Mouse (Mus musculus) hematopoietic stem cell, adult 5-6 weeks (primary cell): ENCODE data around the gene Plxna4. TPM values are rescaled to one million over a fixed set of nuclear protein-coding genes. Genes with fewer than 3 reads are reported as not detected.

Experiments
- ATAC-seq, 2 experiments: fragments of 125-278 bp in 1 of 2; replicated peaks in 1 of 2; 2 replicates each; pipeline ENCODE4 v1.8.0; 2016 to 2017; ENCODE audit warnings: inconsistent platforms in 2 of 2, mild to moderate bottlenecking in 2 of 2, moderate number of reproducible peaks in 2 of 2, low read depth in 1 of 2, moderate TSS enrichment in 1 of 2; ENCODE audit not compliant: low FRiP score in 2 of 2, poor library complexity in 2 of 2, severe bottlenecking in 2 of 2, insufficient read depth in 1 of 2, low TSS enrichment in 1 of 2
- total RNA-seq: library from RNA; stranded (forward); fragments of 172-1452, 232-1000 nt; gene quantifications from 2 replicates; pipeline ENCODE4 v1.2.3, GENCODE M21; 2017

Plxna4 gene
- total RNA-seq, 1 experiment from 2014 or later = 0.84 TPM

DNA sequence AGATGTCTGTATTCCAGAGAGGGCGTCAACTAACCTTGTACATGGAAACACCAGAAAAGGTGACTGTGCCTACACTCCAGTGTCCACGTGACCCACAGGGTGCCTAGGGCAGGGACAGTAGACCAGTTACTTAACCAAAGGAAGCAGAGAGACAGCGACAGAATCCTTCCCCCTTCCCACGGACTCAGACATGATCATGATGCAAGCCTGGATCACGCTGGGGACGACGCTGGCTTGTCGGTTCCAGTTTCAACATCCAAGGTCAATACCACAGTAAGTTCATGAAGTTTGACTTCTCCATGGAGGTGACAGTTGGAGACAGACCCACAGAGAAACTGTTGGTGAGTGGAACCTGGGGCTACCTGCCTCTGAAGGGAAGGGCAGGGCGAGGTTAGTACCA is 192.6 kb downstream of the Plxna4 start:
- no peak for ATAC-seq

- no peak for ATAC-seq
Measured at GRCm38 (mm10) chr6:32392262-32392661, 195.7 kb downstream of the Plxna4 start.

DNA sequence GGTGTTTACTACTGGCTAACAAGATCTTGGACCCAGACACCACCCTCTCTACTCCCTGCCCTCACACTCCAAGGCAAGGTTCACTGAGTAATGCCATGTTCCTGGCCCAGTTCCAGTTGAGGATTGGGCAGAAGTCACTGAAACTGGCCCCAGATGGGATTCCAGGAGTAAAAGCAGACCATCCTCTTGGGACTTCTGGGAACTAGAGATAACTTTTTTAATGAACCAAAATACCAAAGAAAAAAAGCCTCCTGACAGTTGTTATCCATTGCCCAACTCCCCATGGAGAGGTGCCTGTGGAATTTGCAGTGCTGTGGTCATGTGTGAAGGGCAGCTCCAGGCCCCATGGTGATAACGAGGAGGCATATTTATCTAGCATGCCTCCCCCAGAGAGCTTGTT is 199.7 kb downstream of the Plxna4 start:
- ATAC-seq = no peak

DNA sequence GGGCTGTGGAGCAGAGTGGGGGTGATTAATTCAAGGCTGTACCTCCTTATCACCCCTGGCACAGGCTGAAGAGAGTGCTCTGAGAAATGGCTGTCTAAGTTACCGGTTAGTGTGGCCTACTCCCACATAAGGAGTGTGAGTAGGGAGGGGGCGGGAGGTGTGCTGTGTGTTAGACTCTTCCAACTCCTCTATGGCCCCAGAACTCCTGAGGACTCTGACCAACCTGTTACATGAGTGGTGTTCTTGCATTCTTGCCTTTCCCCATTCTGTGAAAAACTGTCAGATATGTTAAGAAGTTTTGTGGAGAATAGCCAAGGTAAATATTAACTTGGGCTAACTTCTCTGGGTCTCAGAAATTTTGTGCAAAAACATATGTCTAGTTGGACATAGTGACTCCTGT is 201.1 kb downstream of the Plxna4 start:
- no peak for ATAC-seq

DNA sequence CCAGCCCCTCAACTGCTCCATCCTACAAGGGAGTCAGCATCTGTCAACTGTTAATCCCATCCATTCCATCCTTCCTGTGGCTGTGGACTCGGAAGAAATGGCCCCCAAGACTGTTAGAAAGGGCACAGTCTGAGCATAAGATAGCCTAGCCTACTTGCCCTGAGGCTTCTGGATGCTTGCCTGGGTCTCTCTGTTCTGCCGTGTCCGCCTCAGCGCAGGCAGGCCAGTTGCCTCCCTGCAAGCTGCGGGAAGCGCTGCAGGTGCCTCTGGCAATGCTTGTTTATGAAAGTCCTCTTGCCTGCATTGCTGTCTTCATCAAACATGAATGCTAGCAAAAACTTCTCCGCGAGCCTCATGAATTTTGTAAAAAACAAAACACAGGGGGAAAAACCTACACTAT is 203.1 kb downstream of the Plxna4 start:
- no peak for ATAC-seq

- ATAC-seq = no peak
Measured at GRCm38 (mm10) chr6:32384423-32384822, 203.6 kb downstream of the Plxna4 start.

GRCm38 (mm10) chr6:32381516-32381915 is 206.5 kb downstream of the Plxna4 start:
- ATAC-seq = no peak

- no peak for ATAC-seq
Measured at GRCm38 (mm10) chr6:32377181-32377580, 210.8 kb downstream of the Plxna4 start.

- no peak for ATAC-seq
Measured at GRCm38 (mm10) chr6:32373931-32374361, 214.0 kb downstream of the Plxna4 start.

DNA sequence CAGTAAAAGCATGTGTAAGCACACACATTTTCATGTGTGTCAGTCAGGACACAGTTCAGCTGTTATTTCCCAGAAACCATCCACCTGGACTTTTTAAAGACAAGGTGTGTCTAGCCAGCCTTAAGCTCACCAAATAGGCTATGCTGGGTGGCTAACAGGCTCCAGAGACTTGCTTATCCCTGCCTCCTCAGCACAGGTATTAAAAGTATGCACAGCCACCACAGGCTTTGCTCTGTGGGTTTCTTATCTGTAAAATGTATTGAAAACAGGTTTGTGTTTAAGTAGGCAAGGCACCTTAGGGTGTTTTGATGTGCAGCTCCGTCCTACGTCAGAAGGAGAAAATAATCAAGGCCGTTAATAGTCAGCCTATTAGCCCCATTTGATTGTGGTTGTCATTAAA is 218.9 kb downstream of the Plxna4 start:
- no peak for ATAC-seq

GRCm38 (mm10) chr6:32368408-32368807 is 219.6 kb downstream of the Plxna4 start:
- ATAC-seq = no peak

DNA sequence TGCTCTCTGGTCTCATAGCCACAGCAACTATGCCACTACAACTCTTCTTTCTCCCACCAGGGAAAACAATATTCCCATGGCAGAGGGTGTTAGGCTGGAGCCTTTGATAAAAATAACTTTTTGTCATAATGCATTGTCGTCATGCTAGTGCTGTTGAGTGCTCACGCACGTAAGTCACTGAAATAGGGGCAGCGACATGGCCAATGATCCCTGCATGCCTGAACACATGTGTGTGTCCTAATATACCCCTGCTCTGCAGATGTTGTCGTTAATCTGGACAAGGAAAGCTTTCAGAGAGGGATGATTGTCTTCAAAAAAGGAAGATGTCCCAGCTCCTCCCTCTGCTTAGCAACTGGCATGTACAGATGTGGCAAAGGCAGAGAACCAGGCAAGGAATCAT is 223.1 kb downstream of the Plxna4 start:
- ATAC-seq = no peak

DNA sequence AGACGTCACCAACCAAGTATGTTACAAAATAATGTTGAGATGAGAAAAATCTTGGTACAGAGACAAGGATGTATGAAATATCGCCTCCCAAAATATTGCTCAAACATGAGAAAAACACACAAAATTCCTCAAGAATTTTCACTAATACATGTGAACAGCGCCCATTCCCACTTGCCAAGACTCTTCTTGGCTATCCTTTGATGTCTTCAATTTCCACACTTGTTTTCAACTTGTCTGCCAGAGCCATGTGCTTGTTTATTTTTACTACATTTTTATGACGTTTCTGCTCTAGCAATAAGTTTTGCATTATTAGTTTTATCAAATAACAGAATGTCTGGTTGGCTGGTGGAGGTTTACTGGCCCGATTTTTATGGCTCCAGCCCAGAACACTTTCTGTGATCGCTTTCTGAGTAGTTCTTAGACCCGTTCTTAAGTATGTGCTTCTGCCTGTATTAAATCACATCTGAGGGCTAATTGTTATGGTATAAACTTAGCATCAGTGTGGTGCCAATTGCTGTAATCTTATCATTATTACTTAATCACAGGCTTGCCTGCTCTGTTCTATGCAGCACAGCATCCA is 224.4 kb downstream of the Plxna4 start:
- ATAC-seq = no peak

- no peak for ATAC-seq
Measured at GRCm38 (mm10) chr6:32362421-32362820, 225.6 kb downstream of the Plxna4 start.

GRCm38 (mm10) chr6:32359675-32360074 is 228.3 kb downstream of the Plxna4 start:
- no peak for ATAC-seq

DNA sequence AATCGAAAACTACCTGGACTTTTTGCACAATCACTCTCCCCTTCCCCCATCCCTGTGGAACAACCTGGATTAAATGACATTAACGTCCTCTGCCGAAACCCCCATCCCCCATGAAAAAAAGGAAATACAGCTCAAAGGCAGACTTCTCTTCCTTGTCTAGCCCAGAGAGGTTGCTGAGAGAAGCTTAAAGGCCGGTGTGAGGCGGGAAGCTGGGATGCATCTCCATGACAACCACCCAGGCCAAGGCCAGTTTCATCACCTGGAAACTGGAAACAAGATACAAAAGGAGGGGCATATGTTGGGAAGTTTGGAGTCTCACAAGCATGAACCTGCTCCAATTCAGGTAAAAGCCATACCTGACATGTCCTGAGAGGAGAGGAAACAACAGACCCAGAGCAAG is 230.5 kb downstream of the Plxna4 start:
- ATAC-seq = no peak

GRCm38 (mm10) chr6:32355559-32355958 is 232.4 kb downstream of the Plxna4 start:
- no peak for ATAC-seq

DNA sequence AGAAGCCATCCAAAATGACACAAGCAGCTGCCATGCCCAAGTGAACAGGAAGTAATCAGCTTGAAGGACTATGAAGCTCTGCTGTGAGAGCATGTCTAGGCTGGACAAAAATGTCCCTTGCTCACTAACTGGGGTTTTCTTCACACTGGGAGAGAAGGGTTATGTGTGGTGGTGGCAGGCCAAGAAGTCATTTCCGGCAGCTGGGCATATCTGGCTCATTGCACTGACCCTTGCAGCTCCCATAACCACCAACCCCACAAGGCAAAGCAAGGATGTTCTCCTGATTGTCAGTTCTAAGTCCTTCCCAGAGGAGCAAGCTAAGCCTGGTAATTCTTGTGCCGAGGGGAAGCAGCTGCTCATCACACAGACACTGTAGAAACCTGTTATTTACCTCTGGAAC is 239.0 kb downstream of the Plxna4 start:
- ATAC-seq = no peak

DNA sequence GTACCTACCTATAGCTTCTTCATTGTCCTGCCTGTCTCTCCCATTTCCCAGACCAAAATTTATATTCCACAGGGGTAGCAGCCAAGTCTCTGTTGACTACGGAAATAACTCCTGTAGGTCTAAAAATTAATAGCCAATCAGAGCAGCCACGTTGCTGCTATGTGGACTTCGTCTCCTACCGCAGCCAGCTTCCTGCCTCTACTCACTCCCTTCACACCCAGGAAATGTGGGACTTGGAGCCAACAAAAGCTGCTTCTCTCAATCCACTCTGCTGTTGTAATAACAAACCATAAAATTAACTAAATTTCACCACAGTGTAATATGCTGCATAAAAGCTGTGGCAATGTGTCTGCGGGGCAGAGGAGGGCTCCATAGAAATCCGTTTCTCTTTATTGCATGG is 239.9 kb downstream of the Plxna4 start:
- ATAC-seq = no peak

- no peak for ATAC-seq
Measured at GRCm38 (mm10) chr6:32346015-32346414, 242.0 kb downstream of the Plxna4 start.
